In genomic region chr11:76415985-76416384, GRCm38 (mm10) we compare ENCODE assay signal across 13 mouse cellular contexts. TPM values are rescaled to one million over a fixed set of nuclear protein-coding genes. Genes with fewer than 3 reads are reported as not detected.
DNase-seq lines count a peak whose midpoint lies in the region; ATAC-seq and TF ChIP-seq lines count a peak whose summit lies in the region.
"Had no signal": no experiment of that assay in that cellular context is flagged by ENCODE, and none has a peak within 500 bp of the region (broad histone marks: within the 10 kb centered on the region; RNA-seq: fewer than 3 reads in every experiment).

No protein-coding gene starts in this region.

- DNase-seq in hindbrain, postnatal 0 days (ENCODE audit: low spot score) = no peak
- DNase-seq in embryonic facial prominence, embryonic 10.5 days (ENCODE audit: low spot score) = peak; percentile 41
- no peak for DNase-seq in stomach, postnatal 0 days (ENCODE audit: low spot score)
- DNase-seq in right cerebral cortex, postnatal 10 days (ENCODE audit: low spot score in 2 of 2) = no peak
- DNase-seq: cerebellum, adult 18-20 months; kidney, postnatal 10 days; liver, embryonic 13.5 days; thymus, postnatal 36 days had no signal

- no peaks in the 10 kb centered on the region for H3K27me3 ChIP-seq in hindbrain, postnatal 0 days (ENCODE audit: insufficient read depth, low read length)
- no peaks in the 10 kb centered on the region for H3K27me3 ChIP-seq in hindbrain, embryonic 16.5 days (replicated peaks; ENCODE audit: control insufficient read depth, insufficient read depth, low read length)
- H3K27me3 ChIP-seq in embryonic facial prominence, embryonic 10.5 days (replicated peaks; ENCODE audit: low read depth, poor library complexity, severe bottlenecking) = no peaks in the 10 kb centered on the region
- H3K27me3 ChIP-seq in intestine, embryonic 16.5 days (replicated peaks; ENCODE audit: control insufficient read depth, insufficient read depth, low read length) = no peaks in the 10 kb centered on the region
- H3K27me3 ChIP-seq in stomach, postnatal 0 days (ENCODE audit: control insufficient read depth, insufficient read depth, low read length) = no peaks in the 10 kb centered on the region
- H3K27me3 ChIP-seq in kidney, embryonic 14.5 days (ENCODE audit: control insufficient read depth, insufficient read depth, low read length) = no peaks in the 10 kb centered on the region
- H3K27me3 ChIP-seq: heart, embryonic 15.5 days; liver, embryonic 13.5 days had no signal

- H3K4me2 ChIP-seq in hindbrain, postnatal 0 days (ENCODE audit: low read depth, low read length) = no peak overlapping the region
- no peak overlapping the region for H3K4me2 ChIP-seq in hindbrain, embryonic 16.5 days (ENCODE audit: low read length)
- H3K4me2 ChIP-seq in intestine, embryonic 16.5 days (ENCODE audit: low read depth, low read length) = no peak overlapping the region
- H3K4me2 ChIP-seq in stomach, postnatal 0 days (replicated peaks; ENCODE audit: low read depth) = no peak overlapping the region
- no peak overlapping the region for H3K4me2 ChIP-seq in kidney, embryonic 14.5 days (replicated peaks; ENCODE audit: low read depth, low read length)
- H3K4me2 ChIP-seq: heart, embryonic 15.5 days; liver, embryonic 13.5 days; midbrain, embryonic 11.5 days had no signal

- no peak for TF ChIP-seq EP300 in stomach, postnatal 0 days (optimal IDR thresholded peaks at IDR 0.05)

- WGBS in hindbrain, postnatal 0 days = 49% methylated on average over 2 of the region's 2 CpGs
- 63% methylated on average over 2 of the region's 2 CpGs for WGBS in hindbrain, embryonic 16.5 days
- WGBS in embryonic facial prominence, embryonic 10.5 days = 42% methylated on average over 2 of the region's 2 CpGs
- 48% methylated on average over 2 of the region's 2 CpGs for WGBS in intestine, embryonic 16.5 days
- WGBS in stomach, postnatal 0 days = 32% methylated on average over 2 of the region's 2 CpGs
- WGBS in kidney, embryonic 14.5 days = 48% methylated on average over 2 of the region's 2 CpGs

- ATAC-seq in hindbrain, postnatal 0 days = no peak
- ATAC-seq in hindbrain, embryonic 16.5 days = no peak
- ATAC-seq in intestine, embryonic 16.5 days = peak; percentile 14; the same call in 1 of the 2 replicates
- ATAC-seq in stomach, postnatal 0 days (ENCODE audit: low FRiP score, low TSS enrichment) = peak; percentile 26; the same call in 1 of the 2 replicates
- ATAC-seq in kidney, embryonic 14.5 days (ENCODE audit: low FRiP score, low TSS enrichment) = no peak

- peaks cover 52% of the 10 kb centered on the region for H3K36me3 ChIP-seq in hindbrain, postnatal 0 days (ENCODE audit: insufficient read depth, low read length)
- H3K36me3 ChIP-seq in hindbrain, embryonic 16.5 days (ENCODE audit: control insufficient read depth, insufficient read depth, low read length) = peaks cover 43% of the 10 kb centered on the region
- peaks cover 98% of the 10 kb centered on the region for H3K36me3 ChIP-seq in embryonic facial prominence, embryonic 10.5 days (replicated peaks)
- peaks cover 29% of the 10 kb centered on the region for H3K36me3 ChIP-seq in intestine, embryonic 16.5 days (ENCODE audit: control insufficient read depth, insufficient read depth, low read length)
- H3K36me3 ChIP-seq in stomach, postnatal 0 days (ENCODE audit: control insufficient read depth, insufficient read depth, low read length) = peaks cover 29% of the 10 kb centered on the region
- peaks cover 86% of the 10 kb centered on the region for H3K36me3 ChIP-seq in kidney, embryonic 14.5 days (ENCODE audit: control insufficient read depth, insufficient read depth, low read length)

- H3K27ac ChIP-seq in hindbrain, postnatal 0 days = peak overlapping the region; percentile 36
- H3K27ac ChIP-seq in hindbrain, embryonic 16.5 days (ENCODE audit: low read depth, low read length) = no peak overlapping the region
- no peak overlapping the region; the same call in 1 of the 2 replicates for H3K27ac ChIP-seq in embryonic facial prominence, embryonic 10.5 days (replicated peaks)
- peak overlapping the region; percentile 31 for H3K27ac ChIP-seq in intestine, embryonic 16.5 days (ENCODE audit: low read length)
- H3K27ac ChIP-seq in stomach, postnatal 0 days (replicated peaks) = peak overlapping the region; percentile 49; the same call in 1 of the 2 replicates
- H3K27ac ChIP-seq in kidney, embryonic 14.5 days (ENCODE audit: low read depth, low read length) = no peak overlapping the region
- H3K27ac ChIP-seq: heart, embryonic 15.5 days; liver, embryonic 13.5 days had no signal

- no peaks in the 10 kb centered on the region for H3K9me3 ChIP-seq in hindbrain, postnatal 0 days (ENCODE audit: low read length)
- no peaks in the 10 kb centered on the region for H3K9me3 ChIP-seq in hindbrain, embryonic 16.5 days (ENCODE audit: control insufficient read depth, low read length)
- no peaks in the 10 kb centered on the region for H3K9me3 ChIP-seq in embryonic facial prominence, embryonic 10.5 days
- no peaks in the 10 kb centered on the region for H3K9me3 ChIP-seq in intestine, embryonic 16.5 days (ENCODE audit: control insufficient read depth, low read length)
- no peaks in the 10 kb centered on the region for H3K9me3 ChIP-seq in stomach, postnatal 0 days (ENCODE audit: control insufficient read depth, low read length)
- no peaks in the 10 kb centered on the region for H3K9me3 ChIP-seq in kidney, embryonic 14.5 days (ENCODE audit: control insufficient read depth, low read length)
- H3K9me3 ChIP-seq: heart, embryonic 15.5 days; liver, embryonic 13.5 days had no signal

- no peak overlapping the region for H3K9ac ChIP-seq in hindbrain, postnatal 0 days (replicated peaks; ENCODE audit: low read length)
- no peak overlapping the region for H3K9ac ChIP-seq in hindbrain, embryonic 16.5 days (ENCODE audit: low read depth, low read length)
- no peak overlapping the region for H3K9ac ChIP-seq in intestine, embryonic 16.5 days (ENCODE audit: low read depth, low read length)
- H3K9ac ChIP-seq in stomach, postnatal 0 days (ENCODE audit: low read length) = no peak overlapping the region
- H3K9ac ChIP-seq in kidney, embryonic 14.5 days (ENCODE audit: low read depth, low read length) = no peak overlapping the region
- H3K9ac ChIP-seq: heart, embryonic 15.5 days; liver, embryonic 13.5 days had no signal

- no peak overlapping the region for H3K4me3 ChIP-seq in hindbrain, postnatal 0 days (ENCODE audit: low read length)
- no peak overlapping the region for H3K4me3 ChIP-seq in hindbrain, embryonic 16.5 days (ENCODE audit: low read length)
- no peak overlapping the region for H3K4me3 ChIP-seq in embryonic facial prominence, embryonic 10.5 days
- H3K4me3 ChIP-seq in intestine, embryonic 16.5 days (ENCODE audit: low read length) = no peak overlapping the region
- no peak overlapping the region for H3K4me3 ChIP-seq in stomach, postnatal 0 days (ENCODE audit: low read depth, low read length)
- H3K4me3 ChIP-seq in kidney, embryonic 14.5 days (ENCODE audit: low read length) = no peak overlapping the region
- H3K4me3 ChIP-seq: heart, embryonic 15.5 days; liver, embryonic 13.5 days had no signal

- H3K4me1 ChIP-seq in hindbrain, postnatal 0 days (ENCODE audit: insufficient read depth, low read length) = peaks cover 9% of the 10 kb centered on the region; the same call in 1 of the 2 replicates
- H3K4me1 ChIP-seq in hindbrain, embryonic 16.5 days (ENCODE audit: control insufficient read depth, insufficient read depth, low read depth, low read length) = peaks cover 11% of the 10 kb centered on the region
- H3K4me1 ChIP-seq in embryonic facial prominence, embryonic 10.5 days = peaks cover 29% of the 10 kb centered on the region
- peaks cover 2% of the 10 kb centered on the region; the same call in 1 of the 2 replicates for H3K4me1 ChIP-seq in intestine, embryonic 16.5 days (ENCODE audit: control insufficient read depth, insufficient read depth, low read length)
- no peaks in the 10 kb centered on the region for H3K4me1 ChIP-seq in stomach, postnatal 0 days (replicated peaks; ENCODE audit: control insufficient read depth, insufficient read depth)
- H3K4me1 ChIP-seq in kidney, embryonic 14.5 days (ENCODE audit: control insufficient read depth, insufficient read depth, low read length) = no peaks in the 10 kb centered on the region

- no peak for TF ChIP-seq CTCF in hindbrain, postnatal 0 days (IDR thresholded peaks at IDR 0.05; ENCODE audit: low read depth)
- no peak for TF ChIP-seq CTCF in stomach, postnatal 0 days (IDR thresholded peaks at IDR 0.05; ENCODE audit: low read depth)

RNA-seq across cellular contexts. Expression of gene Timm22, which starts 9.2 kb away (rescaled TPM):
- total RNA-seq in hindbrain, postnatal 0 days (2014; rRNA removed) = 49.8 and 112 TPM in 2 replicates
- polyA plus RNA-seq in hindbrain, postnatal 0 days (2015; fragmentation: Nextera tagmentation; extraction: Ambion mirVana) = 104 and 106 TPM in 2 replicates
- polyA plus RNA-seq in hindbrain, embryonic 16.5 days (2015; fragmentation: Nextera tagmentation; extraction: Ambion mirVana) = 99.8 and 107 TPM in 2 replicates
- 135 and 144 TPM in 2 replicates for polyA plus RNA-seq in embryonic facial prominence, embryonic 10.5 days (2016; fragmentation: Nextera tagmentation; extraction: Ambion mirVana)
- 92.8 and 96.6 TPM in 2 replicates for polyA plus RNA-seq in intestine, embryonic 16.5 days (2015; fragmentation: Nextera tagmentation; extraction: Ambion mirVana)
- 75.7 and 82.1 TPM in 2 replicates for polyA plus RNA-seq in stomach, postnatal 0 days (2015; fragmentation: Nextera tagmentation; extraction: Ambion mirVana)
- polyA plus RNA-seq in kidney, embryonic 14.5 days (2014; fragmentation: Nextera tagmentation; extraction: Ambion mirVana) = 113 and 139 TPM in 2 replicates

RNA-seq across cellular contexts. Expression of gene Nxn, which starts 17.0 kb away (rescaled TPM):
- total RNA-seq in hindbrain, postnatal 0 days (2014; rRNA removed) = 36.6 and 41.3 TPM in 2 replicates
- 21.2 and 22.3 TPM in 2 replicates for polyA plus RNA-seq in hindbrain, postnatal 0 days (2015; fragmentation: Nextera tagmentation; extraction: Ambion mirVana)
- 22.2 and 28.8 TPM in 2 replicates for polyA plus RNA-seq in hindbrain, embryonic 16.5 days (2015; fragmentation: Nextera tagmentation; extraction: Ambion mirVana)
- 41.1 and 42.0 TPM in 2 replicates for polyA plus RNA-seq in embryonic facial prominence, embryonic 10.5 days (2016; fragmentation: Nextera tagmentation; extraction: Ambion mirVana)
- polyA plus RNA-seq in intestine, embryonic 16.5 days (2015; fragmentation: Nextera tagmentation; extraction: Ambion mirVana) = 20.1 and 25.7 TPM in 2 replicates
- polyA plus RNA-seq in stomach, postnatal 0 days (2015; fragmentation: Nextera tagmentation; extraction: Ambion mirVana) = 22.4 and 24.0 TPM in 2 replicates
- polyA plus RNA-seq in kidney, embryonic 14.5 days (2014; fragmentation: Nextera tagmentation; extraction: Ambion mirVana) = 29.3 and 38.0 TPM in 2 replicates

Comparison
In these comparisons a context has a peak if more than half of its experiments do, and no peak if none do; other contexts are left out.
1. H3K27ac ChIP-seq: peak in hindbrain, postnatal 0 days (single experiment), intestine, embryonic 16.5 days (single experiment) and stomach, postnatal 0 days (single experiment); none in hindbrain, embryonic 16.5 days (single experiment), embryonic facial prominence, embryonic 10.5 days (single experiment) and kidney, embryonic 14.5 days (single experiment).
2. ATAC-seq: peak in intestine, embryonic 16.5 days (single experiment) and stomach, postnatal 0 days (single experiment); none in hindbrain, postnatal 0 days (single experiment), hindbrain, embryonic 16.5 days (single experiment) and kidney, embryonic 14.5 days (single experiment).